Mouse (Mus musculus): Measurements from ENCODE around the gene Pdcd4.
A peak's percentile ranks its signal among the peaks of the same experiment; 100 is the strongest.

Pdcd4 gene

GRCm38 (mm10) chr19:53892061-53892460 lies at the start of gene Pdcd4:
Gene Pdcd4, plus strand, starts transcription at chr19:53892231.
- DNase-seq (ENCODE audit: low spot score), result no peak

- no peak for DNase-seq (ENCODE audit: low spot score)
Measured at GRCm38 (mm10) chr19:53843972-53844371, 48.1 kb upstream of the Pdcd4 start.

GRCm38 (mm10) chr19:53848272-53848995 lies 43.6 kb upstream of the Pdcd4 start:
- DNase-seq (ENCODE audit: low spot score), result no peak

- no peak for DNase-seq (ENCODE audit: low spot score)
Measured at GRCm38 (mm10) chr19:53850166-53850922, 41.7 kb upstream of the Pdcd4 start.

GRCm38 (mm10) chr19:53851352-53851751 lies 40.7 kb upstream of the Pdcd4 start:
- no peak for DNase-seq (ENCODE audit: low spot score)

GRCm38 (mm10) chr19:53851826-53852698 lies 40.0 kb upstream of the Pdcd4 start:
- DNase-seq (ENCODE audit: low spot score), result peak; percentile 33

- DNase-seq (ENCODE audit: low spot score), result peak; percentile 93
Measured at GRCm38 (mm10) chr19:53852699-53853451, 39.2 kb upstream of the Pdcd4 start.

GRCm38 (mm10) chr19:53854978-53855377 lies 37.1 kb upstream of the Pdcd4 start:
- no peak for DNase-seq (ENCODE audit: low spot score)

GRCm38 (mm10) chr19:53855781-53856180 lies 36.2 kb upstream of the Pdcd4 start:
- no peak for DNase-seq (ENCODE audit: low spot score)

- DNase-seq (ENCODE audit: low spot score), result no peak
Measured at GRCm38 (mm10) chr19:53856794-53857193, 35.2 kb upstream of the Pdcd4 start.

GRCm38 (mm10) chr19:53857962-53858361 lies 34.1 kb upstream of the Pdcd4 start:
- DNase-seq (ENCODE audit: low spot score), result peak; percentile 20

- no peak for DNase-seq (ENCODE audit: low spot score)
Measured at GRCm38 (mm10) chr19:53859149-53859548, 32.9 kb upstream of the Pdcd4 start.

- DNase-seq (ENCODE audit: low spot score), result no peak
Measured at GRCm38 (mm10) chr19:53859593-53859992, 32.4 kb upstream of the Pdcd4 start.

- no peak for DNase-seq (ENCODE audit: low spot score)
Measured at GRCm38 (mm10) chr19:53861346-53861745, 30.7 kb upstream of the Pdcd4 start.

- DNase-seq (ENCODE audit: low spot score), result no peak
Measured at GRCm38 (mm10) chr19:53862573-53863246, 29.3 kb upstream of the Pdcd4 start.

- no peak for DNase-seq (ENCODE audit: low spot score)
Measured at GRCm38 (mm10) chr19:53867238-53867637, 24.8 kb upstream of the Pdcd4 start.

GRCm38 (mm10) chr19:53868125-53868524 lies 23.9 kb upstream of the Pdcd4 start:
- no peak for DNase-seq (ENCODE audit: low spot score)

- no peak for DNase-seq (ENCODE audit: low spot score)
Measured at GRCm38 (mm10) chr19:53868796-53869195, 23.2 kb upstream of the Pdcd4 start.

GRCm38 (mm10) chr19:53869427-53870385 lies 22.3 kb upstream of the Pdcd4 start:
- DNase-seq (ENCODE audit: low spot score), result no peak

- no peak for DNase-seq (ENCODE audit: low spot score)
Measured at GRCm38 (mm10) chr19:53870568-53870967, 21.5 kb upstream of the Pdcd4 start.
